Mouse (Mus musculus): ENCODE results near the gene Ptx4. TPM values are rescaled to one million over a fixed set of nuclear protein-coding genes. Genes with fewer than 3 reads are reported as not detected.

Ptx4 gene
- polyA plus RNA-seq, 1 experiment, result not detected

DNA sequence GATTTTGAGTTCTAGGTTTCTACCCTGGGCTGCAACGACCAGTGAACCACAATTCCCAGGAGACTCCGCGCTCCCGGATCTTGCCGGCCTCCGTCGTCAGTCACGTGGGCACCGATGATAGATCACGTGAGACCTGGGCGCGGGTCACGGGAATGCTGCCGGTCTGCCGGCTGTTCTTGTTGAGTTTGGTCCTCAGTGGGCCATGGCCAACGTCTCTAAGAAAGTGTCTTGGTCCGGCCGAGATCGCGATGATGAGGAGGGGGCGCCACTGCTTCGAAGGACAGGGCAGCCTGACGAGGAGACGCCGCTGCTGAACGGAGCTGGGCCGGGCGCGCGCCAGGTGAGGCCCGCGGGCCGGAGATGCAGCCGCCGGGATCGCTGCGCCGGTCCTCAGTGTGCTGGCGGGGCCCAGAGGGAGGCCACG is 12.7 kb downstream of the Ptx4 start, which contains the start of gene Clcn7:
Clcn7 (plus strand) TSS at position 117 of the 424 bp plus-strand sequence.
- Histone ChIP-seq H3K27me3 (ENCODE audit: control insufficient read depth, insufficient read depth, low read length, poor library complexity, severe bottlenecking) (no peaks in the 10 kb centered on the region), H3K27ac (ENCODE audit: insufficient read depth, low read length) (no peak within 1 kb of the TSS), H3K4me1 (ENCODE audit: control insufficient read depth, insufficient read depth, low read length) (no peaks in the 10 kb centered on the region), H3K4me3 (ENCODE audit: low read depth, low read length) (peak within 1 kb of the TSS; percentile 83), H3K9ac (ENCODE audit: low read depth, poor library complexity, severe bottlenecking) (peak within 1 kb of the TSS; percentile 67), H3K36me3 (ENCODE audit: control insufficient read depth, insufficient read depth, low read length, poor library complexity, severe bottlenecking) (no peaks in the 10 kb centered on the region), H3K9me3 (replicated peaks; ENCODE audit: control insufficient read depth, insufficient read depth, low read length, poor library complexity, severe bottlenecking) (no peaks in the 10 kb centered on the region)
- TF ChIP-seq EP300 (IDR thresholded peaks at IDR 0.05; ENCODE audit: insufficient read depth, low read depth, low read length) (peak; percentile 37; the same call in 1 of the 2 replicates), POLR2A (IDR thresholded peaks at IDR 0.05; ENCODE audit: insufficient read depth, low read length) (peak; percentile 48), CTCF (IDR thresholded peaks at IDR 0.05; ENCODE audit: low read depth, low read length) (no peak)

- Histone ChIP-seq H3K36me3 (ENCODE audit: control insufficient read depth, insufficient read depth, low read length, poor library complexity, severe bottlenecking) (no peaks in the 10 kb centered on the region), H3K4me3 (ENCODE audit: low read depth, low read length) (no peak overlapping the region), H3K27me3 (ENCODE audit: control insufficient read depth, insufficient read depth, low read length, poor library complexity, severe bottlenecking) (no peaks in the 10 kb centered on the region), H3K27ac (ENCODE audit: insufficient read depth, low read length) (no peak overlapping the region), H3K9ac (ENCODE audit: low read depth, poor library complexity, severe bottlenecking) (no peak overlapping the region), H3K9me3 (replicated peaks; ENCODE audit: control insufficient read depth, insufficient read depth, low read length, poor library complexity, severe bottlenecking) (no peaks in the 10 kb centered on the region), H3K4me1 (ENCODE audit: control insufficient read depth, insufficient read depth, low read length) (no peaks in the 10 kb centered on the region)
- TF ChIP-seq POLR2A (IDR thresholded peaks at IDR 0.05; ENCODE audit: insufficient read depth, low read length), result no peak
- TF ChIP-seq CTCF (IDR thresholded peaks at IDR 0.05; ENCODE audit: low read depth, low read length), result no peak
- no peak for TF ChIP-seq EP300 (IDR thresholded peaks at IDR 0.05; ENCODE audit: insufficient read depth, low read depth, low read length)
Measured at GRCm38 (mm10) chr17:25135622-25136021, 15.1 kb downstream of the Ptx4 start.

- Histone ChIP-seq H3K4me3 (ENCODE audit: low read depth, low read length) (no peak overlapping the region), H3K27me3 (ENCODE audit: control insufficient read depth, insufficient read depth, low read length, poor library complexity, severe bottlenecking) (no peaks in the 10 kb centered on the region), H3K27ac (ENCODE audit: insufficient read depth, low read length) (no peak overlapping the region), H3K36me3 (ENCODE audit: control insufficient read depth, insufficient read depth, low read length, poor library complexity, severe bottlenecking) (no peaks in the 10 kb centered on the region), H3K9ac (ENCODE audit: low read depth, poor library complexity, severe bottlenecking) (no peak overlapping the region), H3K4me1 (ENCODE audit: control insufficient read depth, insufficient read depth, low read length) (no peaks in the 10 kb centered on the region), H3K9me3 (replicated peaks; ENCODE audit: control insufficient read depth, insufficient read depth, low read length, poor library complexity, severe bottlenecking) (no peaks in the 10 kb centered on the region)
- TF ChIP-seq POLR2A (IDR thresholded peaks at IDR 0.05; ENCODE audit: insufficient read depth, low read length), result no peak
- no peak for TF ChIP-seq EP300 (IDR thresholded peaks at IDR 0.05; ENCODE audit: insufficient read depth, low read depth, low read length)
- no peak for TF ChIP-seq CTCF (IDR thresholded peaks at IDR 0.05; ENCODE audit: low read depth, low read length)
Measured at GRCm38 (mm10) chr17:25138803-25139202, 18.2 kb downstream of the Ptx4 start.

GRCm38 (mm10) chr17:25139960-25140359 is 19.4 kb downstream of the Ptx4 start:
- no peaks in the 10 kb centered on the region for H3K4me1 ChIP-seq (ENCODE audit: control insufficient read depth, insufficient read depth, low read length)
- no peak for TF ChIP-seq POLR2A (IDR thresholded peaks at IDR 0.05; ENCODE audit: insufficient read depth, low read length)
- TF ChIP-seq CTCF (IDR thresholded peaks at IDR 0.05; ENCODE audit: low read depth, low read length), result no peak
- no peak overlapping the region for H3K27ac ChIP-seq (ENCODE audit: insufficient read depth, low read length)
- no peak overlapping the region for H3K9ac ChIP-seq (ENCODE audit: low read depth, poor library complexity, severe bottlenecking)
- no peaks in the 10 kb centered on the region for H3K27me3 ChIP-seq (ENCODE audit: control insufficient read depth, insufficient read depth, low read length, poor library complexity, severe bottlenecking)
- no peaks in the 10 kb centered on the region for H3K36me3 ChIP-seq (ENCODE audit: control insufficient read depth, insufficient read depth, low read length, poor library complexity, severe bottlenecking)
- no peak overlapping the region for H3K4me3 ChIP-seq (ENCODE audit: low read depth, low read length)
- H3K9me3 ChIP-seq (replicated peaks; ENCODE audit: control insufficient read depth, insufficient read depth, low read length, poor library complexity, severe bottlenecking), result no peaks in the 10 kb centered on the region

DNA sequence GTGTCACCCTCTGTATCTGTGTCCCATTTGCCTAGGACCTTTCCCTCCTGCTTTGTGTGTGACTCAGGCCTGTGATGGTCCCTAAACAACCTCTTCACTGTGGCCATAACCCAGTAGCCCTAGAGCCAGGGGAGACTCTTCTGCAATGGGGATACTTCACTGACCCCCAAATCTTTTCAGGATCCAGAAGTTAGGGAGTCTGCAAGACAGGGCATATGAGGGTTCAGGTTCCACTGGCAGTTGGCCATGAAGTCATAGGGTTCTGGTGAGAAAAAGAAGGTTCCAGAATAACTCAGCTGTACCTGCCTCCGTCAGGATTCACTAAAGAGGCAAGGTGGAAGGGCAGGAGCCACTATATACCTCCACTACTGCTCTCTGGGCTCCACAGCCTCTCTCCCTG is 41.6 kb downstream of the Ptx4 start, which contains the start of gene Ccdc154:
Ccdc154 (plus strand) TSS at position 301 of the 400 bp plus-strand sequence.
- no peaks in the 10 kb centered on the region for H3K9me3 ChIP-seq (replicated peaks; ENCODE audit: control insufficient read depth, insufficient read depth, low read length, poor library complexity, severe bottlenecking)
- no peaks in the 10 kb centered on the region for H3K4me1 ChIP-seq (ENCODE audit: control insufficient read depth, insufficient read depth, low read length)
- H3K9ac ChIP-seq (ENCODE audit: low read depth, poor library complexity, severe bottlenecking), result no peak within 1 kb of the TSS
- no peaks in the 10 kb centered on the region for H3K27me3 ChIP-seq (ENCODE audit: control insufficient read depth, insufficient read depth, low read length, poor library complexity, severe bottlenecking)
- TF ChIP-seq EP300 (IDR thresholded peaks at IDR 0.05; ENCODE audit: insufficient read depth, low read depth, low read length) (no peak), POLR2A (IDR thresholded peaks at IDR 0.05; ENCODE audit: insufficient read depth, low read length) (no peak), CTCF (IDR thresholded peaks at IDR 0.05; ENCODE audit: low read depth, low read length) (no peak)
- H3K36me3 ChIP-seq (ENCODE audit: control insufficient read depth, insufficient read depth, low read length, poor library complexity, severe bottlenecking), result peaks cover 7% of the 10 kb centered on the region; the same call in 1 of the 2 replicates
- no peak within 1 kb of the TSS for H3K27ac ChIP-seq (ENCODE audit: insufficient read depth, low read length)
- H3K4me3 ChIP-seq (ENCODE audit: low read depth, low read length), result no peak within 1 kb of the TSS

DNA sequence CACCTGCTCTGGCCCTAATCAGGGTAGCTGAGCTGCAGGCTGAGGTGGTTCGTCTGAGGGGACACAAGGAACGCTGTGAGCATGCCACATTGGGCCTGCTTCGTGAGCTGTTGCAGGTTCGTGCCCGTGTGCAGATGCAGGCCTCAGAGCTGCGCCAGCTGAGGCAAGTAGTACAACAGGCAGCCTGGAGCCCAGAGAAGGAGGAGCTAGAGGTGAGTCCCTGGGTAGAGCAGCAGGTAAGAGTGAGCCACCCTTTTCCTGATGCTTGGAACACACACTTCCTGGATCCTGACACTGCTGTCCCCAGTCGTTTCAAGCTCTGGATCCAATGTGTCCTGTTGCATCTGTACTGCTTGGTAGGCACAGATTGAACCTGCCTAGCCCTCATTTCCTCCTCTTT is 42.8 kb downstream of the Ptx4 start:
- Histone ChIP-seq H3K27me3 (ENCODE audit: control insufficient read depth, insufficient read depth, low read length, poor library complexity, severe bottlenecking) (no peaks in the 10 kb centered on the region), H3K27ac (ENCODE audit: insufficient read depth, low read length) (no peak overlapping the region), H3K9ac (ENCODE audit: low read depth, poor library complexity, severe bottlenecking) (no peak overlapping the region), H3K9me3 (replicated peaks; ENCODE audit: control insufficient read depth, insufficient read depth, low read length, poor library complexity, severe bottlenecking) (no peaks in the 10 kb centered on the region), H3K36me3 (ENCODE audit: control insufficient read depth, insufficient read depth, low read length, poor library complexity, severe bottlenecking) (peaks cover 7% of the 10 kb centered on the region; the same call in 1 of the 2 replicates), H3K4me1 (ENCODE audit: control insufficient read depth, insufficient read depth, low read length) (no peaks in the 10 kb centered on the region), H3K4me3 (ENCODE audit: low read depth, low read length) (no peak overlapping the region)
- TF ChIP-seq POLR2A (IDR thresholded peaks at IDR 0.05; ENCODE audit: insufficient read depth, low read length) (no peak), EP300 (IDR thresholded peaks at IDR 0.05; ENCODE audit: insufficient read depth, low read depth, low read length) (no peak), CTCF (IDR thresholded peaks at IDR 0.05; ENCODE audit: low read depth, low read length) (no peak)

All from ES-Bruce4 (cell line).